Mouse (Mus musculus) spleen, postnatal 36 days (tissue): ENCODE data around the gene Txk.

ENCODE experiments used
- DNase-seq, 2 experiments: peaks; one replicate each; pipeline ENCODE4 v3.0.0; 2022; ENCODE audit warnings: low spot score in 2 of 2, mixed read lengths in 1 of 2

The Txk gene

DNA sequence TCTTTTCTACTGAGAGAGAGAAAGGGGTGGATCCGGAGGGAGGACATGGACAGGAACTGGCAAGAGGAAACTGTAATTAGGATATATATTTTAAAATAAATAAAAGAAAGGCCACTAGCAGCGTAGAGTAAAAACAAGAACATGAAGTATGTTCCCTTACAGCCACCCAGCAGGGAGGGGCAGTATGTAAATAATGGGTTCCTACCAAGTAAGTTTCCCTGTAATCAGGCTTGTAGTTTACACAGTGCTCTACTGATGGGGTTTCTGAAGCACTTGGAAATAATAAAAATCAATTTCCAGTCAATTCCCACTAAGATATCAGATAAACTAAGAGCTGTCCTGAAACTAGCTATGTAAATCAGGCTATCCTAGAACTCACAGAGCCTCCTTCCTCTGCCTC, 57.9 kb downstream of the Txk start:
- no peak for DNase-seq

DNA sequence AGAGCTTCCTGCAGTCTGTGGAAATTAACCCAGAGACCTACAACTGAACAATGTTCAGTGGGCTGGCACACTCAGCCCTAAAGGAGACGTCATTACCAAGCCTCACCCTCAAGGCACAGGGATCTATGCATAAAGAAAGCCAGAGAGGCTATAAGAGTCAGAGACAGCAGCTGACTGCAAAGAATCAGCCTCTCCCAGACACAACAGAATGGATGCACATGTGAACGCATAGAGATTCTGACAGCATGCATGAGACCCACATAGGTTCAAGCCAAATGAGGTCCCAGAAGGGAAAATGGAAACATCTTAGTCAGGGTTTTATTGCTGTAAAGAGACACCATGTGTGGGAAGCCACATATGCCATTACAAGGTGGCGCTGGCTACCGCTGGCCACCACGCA, 62.1 kb downstream of the Txk start:
- DNase-seq = no peak

DNA sequence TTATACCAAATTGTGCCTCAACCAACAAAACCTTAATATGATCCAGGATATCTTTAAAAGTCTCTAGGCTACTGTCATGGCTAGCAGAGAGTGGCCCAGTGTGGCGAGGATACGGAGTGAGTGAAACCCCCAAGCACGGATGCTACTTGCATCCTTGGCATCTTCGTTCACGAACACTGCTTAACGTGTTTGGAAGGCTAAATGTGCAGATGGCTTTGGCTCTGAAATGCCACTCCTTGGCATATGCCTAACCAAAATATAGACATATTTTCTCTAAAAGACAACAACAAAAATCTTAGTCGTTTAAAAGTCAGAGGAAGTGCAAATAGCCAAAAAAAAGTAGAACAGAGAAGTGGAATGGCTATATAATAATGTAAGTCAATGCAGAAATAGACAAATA, 63.0 kb downstream of the Txk start:
- no peak for DNase-seq

DNA sequence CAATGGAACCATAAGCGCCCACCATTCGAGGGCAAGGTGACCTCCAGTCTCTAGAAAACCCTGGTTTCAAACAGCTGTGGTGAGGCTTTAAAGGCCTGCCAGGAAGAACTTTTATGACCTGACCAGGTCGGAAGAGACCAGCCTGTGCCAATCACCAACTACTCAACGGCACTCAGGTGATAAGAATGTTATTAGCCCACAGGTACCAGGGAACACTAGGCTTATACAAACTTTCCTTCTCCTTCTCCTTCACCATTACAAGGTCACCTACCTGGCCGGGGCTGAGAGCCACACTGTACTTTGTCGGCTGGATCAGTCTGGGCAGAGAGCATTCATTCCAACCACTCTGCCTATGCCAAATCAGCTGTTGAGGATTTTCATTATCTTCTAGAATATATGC, 71.1 kb downstream of the Txk start:
- no peak for DNase-seq

DNA sequence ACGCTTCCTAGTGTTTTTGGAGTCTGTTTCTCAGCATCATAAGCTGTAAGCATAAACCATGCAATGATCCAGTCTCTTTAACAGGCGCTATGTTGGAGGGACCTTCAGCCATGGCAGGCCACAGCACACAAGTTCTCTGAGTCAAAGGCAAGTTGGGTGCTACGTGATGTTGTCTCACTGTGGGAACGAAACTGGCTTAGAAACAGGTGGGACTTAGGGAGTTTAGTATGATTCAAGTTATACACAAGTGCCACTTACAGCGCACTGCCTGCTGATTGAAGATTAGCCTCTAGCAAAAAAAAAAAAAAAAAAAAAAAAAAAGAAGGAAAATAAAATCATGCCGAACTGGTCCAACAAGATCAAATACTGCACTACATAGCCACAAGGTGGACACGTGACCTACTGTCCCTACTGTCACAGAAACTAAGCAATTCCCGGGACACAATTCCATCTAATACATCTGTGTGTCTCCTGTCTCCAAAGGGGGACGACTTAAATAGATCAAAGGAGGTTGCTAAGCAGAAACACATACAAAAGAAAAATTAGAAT, 77.5 kb downstream of the Txk start:
- no peak for DNase-seq

DNA sequence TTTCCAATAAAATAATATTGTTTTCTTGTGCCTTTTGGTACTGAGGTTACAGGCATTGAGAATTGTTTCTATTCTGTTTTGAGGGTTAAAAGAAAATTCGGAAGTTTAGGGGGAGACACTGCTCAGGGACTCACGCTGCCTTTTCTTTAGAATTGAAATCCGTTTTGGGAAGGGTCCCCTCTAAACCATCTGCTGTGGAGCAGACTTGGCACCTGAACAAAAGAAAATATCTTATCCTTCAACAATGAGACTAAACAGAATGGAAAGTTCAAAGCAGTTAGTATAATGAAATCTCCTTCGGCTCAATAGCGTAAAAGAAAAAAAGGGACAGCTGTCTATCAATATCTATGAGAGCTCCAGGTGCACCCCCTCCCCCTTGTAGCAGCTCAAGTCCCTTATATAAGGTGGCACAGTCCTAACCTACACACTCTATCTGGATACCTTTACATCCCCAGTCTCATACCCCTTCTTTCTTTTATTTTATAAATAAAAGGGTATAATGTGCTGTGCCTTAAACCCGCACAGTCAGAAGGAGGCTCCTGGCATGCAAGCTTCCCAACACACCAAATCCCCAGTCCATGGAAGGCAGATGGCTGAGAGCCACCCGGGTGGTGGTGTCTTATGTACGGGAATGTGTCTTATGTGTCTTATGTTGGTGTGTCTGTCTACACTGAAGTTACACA, 81.4 kb downstream of the Txk start:
- DNase-seq = no peak

DNA sequence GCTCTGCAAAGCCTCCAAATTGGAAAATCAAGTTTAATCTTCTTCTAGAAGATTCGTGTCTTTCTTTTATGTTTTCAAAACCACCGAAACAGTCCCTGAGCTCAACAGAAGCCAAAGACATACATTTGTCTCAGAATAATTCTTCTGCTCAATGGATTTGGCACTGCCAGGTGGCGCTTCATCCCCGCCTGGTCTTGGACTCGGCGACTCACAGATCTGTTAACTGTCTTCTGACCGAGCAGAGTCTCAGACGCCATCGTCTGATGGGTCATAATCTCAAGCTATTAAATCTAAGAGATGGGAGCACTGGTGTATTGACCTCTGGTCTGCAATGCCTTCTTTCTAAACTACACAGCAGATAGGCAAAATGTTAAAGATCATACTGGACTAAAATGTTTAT, 84.2 kb downstream of the Txk start:
- DNase-seq = no peak

DNA sequence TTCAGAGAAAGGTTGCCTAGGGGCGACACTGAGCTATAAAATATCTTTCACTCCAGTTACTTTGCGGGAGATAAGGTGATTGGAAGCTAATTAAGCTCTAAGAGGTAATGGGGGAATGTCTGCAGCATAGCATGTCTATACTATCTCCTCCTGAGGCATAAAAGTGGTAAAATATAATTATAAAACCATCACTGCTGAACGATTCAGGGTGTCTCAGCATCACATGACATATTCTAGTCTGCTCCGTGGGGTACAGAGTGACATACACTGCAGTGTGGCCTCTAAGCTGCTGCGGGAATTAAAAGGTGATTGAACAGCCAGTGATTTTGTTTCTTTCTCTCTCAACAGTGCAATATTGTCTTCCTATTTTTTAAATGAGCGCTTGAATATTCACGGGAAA, 86.1 kb downstream of the Txk start:
- DNase-seq = no peak

DNA sequence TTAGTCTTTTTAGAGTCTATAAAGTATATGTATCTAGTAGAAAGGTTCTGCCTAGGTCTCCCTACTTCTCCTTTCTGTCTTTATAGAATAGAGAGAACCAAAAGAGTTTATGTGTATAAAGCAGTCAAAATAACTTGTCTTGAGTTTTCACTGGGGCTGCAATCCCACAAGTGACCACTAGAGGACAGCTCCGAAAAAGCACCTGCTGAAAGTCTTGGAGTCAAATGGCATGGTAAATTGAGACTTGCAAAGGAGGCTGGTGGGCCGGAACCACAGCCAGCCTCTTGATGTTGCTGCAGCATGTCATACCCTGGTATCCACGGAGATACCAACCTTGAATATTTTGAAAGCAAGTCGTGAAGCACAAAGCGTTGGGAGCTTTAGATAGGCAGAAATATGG, 87.3 kb downstream of the Txk start:
- peak; percentile 14 to 32 for DNase-seq

DNA sequence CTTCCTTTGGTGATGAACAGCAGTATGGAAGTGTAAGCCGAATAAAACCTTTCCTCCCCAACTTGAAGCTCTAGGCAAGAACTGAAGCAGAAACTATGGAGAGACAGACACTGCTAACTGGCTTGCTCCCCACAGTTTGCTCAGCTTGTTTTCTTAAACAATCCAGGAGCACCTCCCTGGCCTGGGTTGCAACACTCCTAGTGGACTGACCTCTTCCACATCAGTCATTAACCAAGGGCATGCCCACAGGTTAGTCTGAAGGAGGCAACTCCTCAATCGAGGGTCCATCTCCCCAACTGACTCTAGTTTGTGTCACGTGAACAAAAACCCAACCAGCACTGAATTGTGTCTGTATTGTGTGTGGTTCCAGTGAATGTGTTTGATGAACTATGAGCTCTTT, 87.7 kb downstream of the Txk start:
- no peak for DNase-seq

DNA sequence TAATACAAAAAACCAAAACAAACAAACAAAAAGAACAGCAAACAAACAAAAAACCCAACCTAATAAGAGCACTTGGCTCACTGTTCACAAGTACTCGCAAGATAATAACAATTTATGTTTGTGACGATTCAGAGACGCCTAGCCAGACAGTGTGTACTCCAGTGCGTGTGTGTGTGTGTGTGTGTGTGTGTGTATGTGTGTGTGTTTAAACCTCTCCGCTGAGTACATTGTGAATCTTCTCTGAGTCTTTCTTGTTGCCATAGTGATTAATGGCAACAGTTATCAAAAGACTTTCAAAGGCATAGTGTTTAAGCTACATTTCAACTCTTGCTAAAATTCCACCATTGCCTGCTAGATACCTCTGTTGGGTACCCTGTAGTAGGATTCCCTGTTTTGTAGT, 88.5 kb downstream of the Txk start:
- no peak for DNase-seq

DNA sequence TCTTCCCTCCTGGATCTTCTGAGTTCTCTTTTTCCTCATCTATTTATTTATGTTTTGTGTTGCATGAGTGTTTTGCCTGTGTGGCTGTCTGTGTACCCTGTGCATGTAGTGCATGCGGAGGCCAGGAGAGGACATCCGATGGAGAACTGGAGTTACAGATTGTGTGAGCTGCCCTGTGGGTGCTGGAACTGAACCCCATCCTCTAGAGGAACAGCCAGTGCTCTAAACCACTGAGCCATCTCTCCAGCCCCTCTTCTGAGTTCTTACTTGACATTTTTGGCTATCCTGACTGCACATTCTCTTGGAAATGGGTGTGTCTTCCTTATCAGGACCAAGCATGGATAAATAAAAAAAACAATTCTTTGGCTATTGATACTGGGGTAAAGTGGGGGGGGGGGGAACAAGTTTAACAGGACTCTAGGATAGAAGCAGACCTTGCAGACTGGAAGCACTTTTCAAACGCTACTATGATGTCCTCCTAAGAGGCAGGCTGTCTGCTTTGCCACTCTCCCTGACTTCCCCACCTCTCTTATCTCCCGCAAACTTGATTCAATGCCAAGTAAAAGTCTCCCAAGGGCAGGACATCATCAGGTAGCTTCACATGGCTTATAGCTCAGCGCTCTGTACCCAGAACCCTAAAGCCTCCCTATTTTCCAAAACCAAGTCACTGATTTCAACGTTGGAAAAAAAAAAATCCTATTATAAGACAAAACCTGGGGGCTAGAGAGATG, 91.4 kb downstream of the Txk start:
- no peak for DNase-seq

DNA sequence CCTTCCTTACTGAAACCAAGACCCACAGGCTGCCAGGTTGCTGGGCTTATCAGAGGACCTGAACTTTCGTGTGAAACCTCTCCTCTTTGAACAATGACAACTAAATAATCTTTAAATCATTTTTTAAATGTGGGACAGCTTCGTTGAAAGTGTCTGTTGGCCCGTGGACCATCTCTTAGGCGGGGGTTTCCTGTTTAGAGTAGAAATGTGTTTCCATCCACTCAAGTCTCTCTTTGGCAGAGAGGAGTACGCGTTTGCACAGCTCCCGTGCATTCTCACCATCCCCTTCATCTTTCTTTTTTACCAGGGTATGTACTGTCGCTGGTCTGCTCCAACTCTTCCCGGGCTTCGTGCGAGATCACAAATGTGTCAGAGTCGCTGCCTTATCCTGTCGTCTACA, 94.2 kb downstream of the Txk start:
- no peak for DNase-seq

DNA sequence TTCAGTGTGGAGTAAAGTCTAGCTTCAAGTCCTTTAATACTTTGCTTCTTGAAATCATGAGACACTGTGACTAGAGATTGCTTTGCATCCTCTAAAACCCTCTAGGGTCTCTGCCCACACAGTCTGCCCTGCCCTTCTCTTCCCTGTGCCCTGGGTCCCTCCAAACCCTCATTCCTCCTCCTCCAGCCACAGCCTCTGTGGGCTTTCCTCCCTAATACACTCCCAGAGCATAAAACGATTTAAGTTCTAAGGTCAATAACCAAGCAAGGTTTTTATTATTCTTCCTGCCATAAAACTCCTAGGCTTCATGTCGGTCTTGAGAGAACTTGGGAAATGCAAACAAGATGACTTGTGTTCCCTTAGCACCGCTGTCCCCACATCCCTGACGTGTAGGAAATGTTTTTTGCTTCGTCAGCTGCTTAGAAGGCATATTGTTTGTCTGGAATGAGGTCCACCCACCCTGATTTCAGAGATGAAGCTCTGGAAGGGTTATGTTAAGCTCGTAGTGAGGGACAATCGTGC, 96.2 kb downstream of the Txk start:
- no peak for DNase-seq

DNA sequence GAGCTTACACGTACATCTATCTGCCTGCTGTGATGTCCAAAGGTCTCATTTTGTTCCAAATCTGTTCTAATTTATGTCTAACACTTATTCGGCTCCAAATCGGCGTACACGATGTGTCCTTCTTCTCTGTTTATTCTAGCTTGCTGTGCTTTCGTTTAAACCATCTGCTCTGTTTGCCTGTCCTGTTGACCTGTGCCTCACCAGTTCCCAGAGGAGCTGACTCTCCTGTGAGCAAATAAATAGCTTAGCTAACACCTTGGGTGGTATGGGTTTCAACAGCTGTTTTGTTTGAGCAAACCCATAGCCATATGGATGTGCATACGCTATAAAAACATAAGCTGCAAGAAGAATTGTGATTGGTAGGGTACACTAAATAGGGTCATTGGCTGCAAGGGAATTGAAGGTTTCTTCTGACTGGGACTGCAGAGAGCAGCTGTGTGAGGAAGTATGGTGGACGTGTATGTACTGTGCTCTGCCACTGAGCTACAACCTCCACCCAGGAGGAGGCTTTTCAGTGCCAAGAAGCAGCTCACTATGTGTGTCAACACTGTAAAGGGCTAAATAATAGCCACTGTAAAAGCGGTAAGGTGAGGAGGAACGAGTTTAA, 99.4 kb downstream of the Txk start:
- DNase-seq = no peak

DNA sequence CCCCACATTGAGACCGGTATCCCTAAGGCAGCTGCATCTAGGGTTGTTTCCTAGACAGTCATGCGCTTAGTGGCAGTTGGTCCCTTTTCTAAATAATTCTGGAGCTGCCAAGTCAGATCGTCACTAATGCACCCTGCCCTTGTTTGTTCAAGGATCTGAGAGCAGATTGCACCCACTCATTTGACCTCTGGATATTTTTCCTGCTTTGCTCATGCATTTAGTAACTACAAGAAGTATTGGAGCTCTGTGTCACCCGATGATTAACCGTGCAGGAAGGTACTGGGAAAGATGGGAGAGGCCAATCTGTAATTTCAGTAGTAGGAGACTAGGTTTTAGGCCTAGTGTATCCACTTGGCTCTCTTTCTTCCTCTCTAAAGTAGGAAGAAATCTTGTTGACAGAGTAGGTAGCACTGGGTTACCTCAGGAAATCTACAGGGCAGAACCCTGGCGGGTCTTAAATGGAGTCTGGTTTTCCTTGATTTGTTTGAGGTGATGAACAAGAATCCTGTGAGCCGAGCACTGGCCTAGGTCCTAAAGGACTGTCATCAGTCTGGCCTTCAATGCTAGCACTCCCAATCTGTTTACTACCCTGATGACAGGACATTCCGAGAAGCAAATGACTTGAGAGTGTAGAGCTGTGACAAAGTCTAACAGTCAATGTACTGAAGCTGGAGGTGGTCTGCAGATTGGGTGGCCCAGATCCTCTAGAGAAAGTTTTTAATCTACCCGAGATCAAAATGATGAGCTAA, 103.4 kb downstream of the Txk start:
- DNase-seq = no peak

DNA sequence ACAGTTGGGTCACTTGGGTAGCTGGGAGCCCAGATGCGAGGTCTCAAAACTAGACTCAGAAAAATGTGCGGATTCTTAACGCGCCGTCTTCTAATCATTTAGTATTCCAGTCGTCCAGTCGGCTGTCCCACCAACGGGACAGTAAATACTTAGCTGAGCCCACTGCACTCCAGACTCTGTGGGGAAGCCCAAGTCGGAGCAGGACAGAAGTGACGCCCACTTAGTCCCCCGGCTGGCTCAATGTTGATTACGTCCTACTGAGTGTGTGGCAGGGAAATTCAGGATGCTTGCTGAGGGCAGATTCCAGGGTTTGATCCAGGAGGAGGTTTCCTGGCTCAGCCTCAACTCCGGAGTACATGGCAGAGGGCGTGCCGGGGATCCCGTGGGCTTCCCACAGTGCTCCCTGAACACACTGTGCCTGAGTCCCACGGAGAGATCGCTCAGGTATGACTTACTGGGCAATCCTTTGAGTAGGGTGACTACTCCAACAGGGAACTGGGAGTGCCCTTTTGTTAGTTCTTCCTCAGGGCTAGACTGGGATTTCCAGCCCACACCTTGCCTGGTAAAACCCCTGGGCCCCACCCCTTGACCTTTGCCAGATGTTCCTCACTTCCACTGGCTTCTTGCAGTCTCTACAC, 104.5 kb downstream of the Txk start:
- DNase-seq = no peak

DNA sequence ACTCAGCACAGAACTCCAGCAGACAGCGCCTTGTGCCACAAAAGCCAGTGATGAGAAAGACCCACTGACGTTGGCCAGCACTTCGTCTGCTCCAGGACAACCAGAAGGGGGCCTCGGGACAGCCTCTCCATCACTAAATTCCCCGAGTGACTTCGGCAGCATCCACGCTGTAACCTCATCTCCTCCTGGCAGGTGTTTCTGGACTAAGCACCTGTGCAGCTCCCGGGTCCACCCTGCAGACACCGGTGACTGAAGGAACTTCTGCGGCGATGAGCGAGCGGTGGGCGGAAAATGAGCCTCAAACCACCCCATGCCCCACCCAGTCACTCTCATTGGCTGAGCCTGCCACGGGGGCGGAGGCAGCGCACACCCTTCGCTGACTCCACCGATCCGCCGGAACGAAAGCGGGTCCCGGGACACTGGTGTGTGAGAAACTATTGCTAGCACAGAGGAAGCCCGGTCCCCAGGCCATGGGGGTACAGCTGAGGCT, 105.1 kb downstream of the Txk start, which contains the start of gene Nipal1:
Gene Nipal1 (plus strand): TSS at position 378 of the 490 bp plus-strand sequence.
- DNase-seq = peak; percentile 62 to 67

DNA sequence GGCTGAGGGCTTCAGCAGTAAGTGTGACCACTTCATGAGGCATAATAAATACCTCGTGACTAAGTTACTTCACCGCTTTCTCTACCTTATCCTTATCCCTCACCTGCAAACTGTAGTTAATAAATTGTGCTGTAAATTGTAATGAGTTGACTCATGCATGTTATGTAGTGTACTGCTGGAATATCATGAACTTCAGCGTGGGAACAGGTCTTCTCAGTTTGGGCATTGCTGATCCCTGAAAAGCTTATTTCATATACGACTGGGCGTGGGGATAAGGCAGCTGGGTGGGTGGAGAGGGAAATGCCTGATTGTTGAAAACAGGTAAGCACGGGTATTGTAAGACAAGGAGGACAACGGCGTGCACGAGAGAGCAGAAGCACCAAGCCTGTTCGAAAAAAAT, 105.6 kb downstream of the Txk start:
- DNase-seq = no peak

DNA sequence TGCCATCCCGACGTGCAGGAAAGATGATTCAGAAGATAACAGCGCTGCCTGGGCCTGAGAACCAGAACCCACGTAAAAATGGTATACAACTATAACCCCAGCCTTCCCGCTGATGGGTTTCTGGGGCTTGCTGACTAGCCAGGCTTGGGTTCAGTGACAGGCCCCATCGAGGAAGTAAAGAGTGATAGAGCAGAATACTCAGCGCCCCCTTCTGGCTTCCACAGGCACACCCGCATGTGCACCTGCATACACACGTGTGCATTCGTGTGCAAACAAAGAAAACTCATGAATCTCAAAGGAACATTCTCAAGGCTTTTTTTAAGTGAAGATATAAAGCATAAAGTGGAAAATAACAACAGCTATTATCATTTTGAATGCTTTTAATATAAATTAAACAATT, 106.4 kb downstream of the Txk start:
- peak in 1 of 2 experiments; percentile 9 for DNase-seq
